Mouse (Mus musculus) layer of hippocampus, adult 9-10 months (tissue): ENCODE measurements around the gene Clcn1.

Experiments
- DNase-seq: peaks from one replicate; pipeline ENCODE4 v3.0.0; 2022; ENCODE audit warnings: low spot score

The Clcn1 gene

DNA sequence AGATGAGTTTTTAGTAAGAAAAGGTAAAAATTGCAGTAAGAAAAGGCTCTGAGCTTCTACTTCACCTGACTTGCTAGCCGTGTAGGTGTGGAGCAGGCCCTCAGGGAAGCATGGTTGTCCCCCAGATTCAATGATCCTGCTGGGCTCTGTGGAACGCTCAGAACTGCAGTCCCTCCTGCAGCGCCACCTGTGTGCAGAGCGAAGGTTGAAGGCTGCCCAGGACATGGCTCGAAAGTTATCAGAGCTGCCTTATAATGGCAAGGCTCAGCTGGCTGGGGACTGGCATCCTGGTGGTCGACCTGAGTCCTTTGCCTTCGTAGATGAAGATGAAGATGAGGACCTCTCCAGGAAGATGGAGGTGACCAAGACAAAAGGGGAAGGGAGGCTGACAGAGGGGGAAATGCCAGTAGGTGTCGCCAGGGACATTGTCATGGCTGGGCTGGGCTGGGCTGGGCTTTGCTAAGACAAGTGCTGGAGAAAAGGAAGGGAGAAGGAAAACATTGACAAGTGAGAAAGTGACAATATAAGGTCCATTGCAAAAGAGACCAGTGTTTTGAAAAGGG, 23.4 kb downstream of the Clcn1 start:
- no peak for DNase-seq

DNA sequence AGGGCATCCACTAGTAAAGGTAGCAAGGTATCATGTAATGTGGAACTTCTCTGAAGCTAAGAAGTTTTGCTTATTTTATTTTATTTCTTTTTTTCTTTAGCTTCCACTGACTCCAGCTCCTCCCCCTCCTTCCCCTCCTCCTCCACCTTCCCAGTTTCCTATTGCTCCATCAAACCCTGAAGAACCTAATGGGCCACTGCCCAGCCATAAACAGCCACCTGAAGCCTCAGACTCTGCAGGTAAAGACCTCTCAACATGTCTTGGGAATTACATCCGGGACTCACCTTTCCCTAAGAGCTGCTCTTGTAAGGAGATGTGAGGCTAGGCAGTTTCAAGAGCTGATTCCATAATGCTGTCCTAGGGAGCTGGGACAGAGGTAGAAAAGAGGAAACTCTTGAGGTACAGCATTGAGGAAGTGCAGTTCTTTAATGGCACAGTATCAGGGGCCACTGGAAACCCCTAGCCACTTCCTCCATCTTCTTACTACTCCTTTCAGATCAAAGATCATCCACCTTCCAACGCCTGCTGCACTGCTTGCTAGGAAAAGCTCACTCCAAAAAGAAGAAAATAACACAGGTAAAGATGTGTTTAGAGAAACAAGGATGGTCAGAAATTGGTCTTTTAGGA, 24.1 kb downstream of the Clcn1 start:
- DNase-seq: no peak

- DNase-seq: no peak
Observed at GRCm38 (mm10) chr6:42318293-42318692, 31.8 kb downstream of the Clcn1 start.

- no peak for DNase-seq
Observed at GRCm38 (mm10) chr6:42323371-42324066, 37.0 kb downstream of the Clcn1 start.

GRCm38 (mm10) chr6:42324067-42324481, 37.6 kb downstream of the Clcn1 start:
- no peak for DNase-seq

GRCm38 (mm10) chr6:42324482-42325267, 38.2 kb downstream of the Clcn1 start, which contains the start of gene Fam131b:
TSS of gene Fam131b (minus strand) at chr6:42324643.
- no peak for DNase-seq

- peak; percentile 88 for DNase-seq
Observed at GRCm38 (mm10) chr6:42325268-42325609, 38.8 kb downstream of the Clcn1 start.

- no peak for DNase-seq
Observed at GRCm38 (mm10) chr6:42326509-42326908, 40.0 kb downstream of the Clcn1 start.

DNA sequence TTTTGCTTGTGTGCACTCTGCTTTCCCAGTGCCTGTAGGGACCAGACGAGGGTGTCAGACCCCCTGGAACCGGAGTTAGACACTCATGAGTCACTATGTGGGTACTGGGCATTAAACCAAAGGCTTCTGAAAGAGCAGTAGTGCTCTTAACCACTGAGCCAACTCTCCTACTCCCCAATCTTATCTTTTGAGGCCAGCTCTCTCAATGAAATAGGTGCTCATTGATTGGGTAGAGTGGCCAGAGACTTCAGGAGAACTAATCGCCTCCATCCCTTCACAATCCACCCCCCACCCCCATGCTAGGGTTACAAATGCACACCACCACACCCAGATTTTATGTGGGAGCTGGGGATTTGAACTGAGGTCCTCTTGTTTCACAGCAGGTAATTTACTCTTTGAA, 42.3 kb downstream of the Clcn1 start:
- DNase-seq: no peak

- no peak for DNase-seq
Observed at GRCm38 (mm10) chr6:42330216-42330615, 43.7 kb downstream of the Clcn1 start.

DNA sequence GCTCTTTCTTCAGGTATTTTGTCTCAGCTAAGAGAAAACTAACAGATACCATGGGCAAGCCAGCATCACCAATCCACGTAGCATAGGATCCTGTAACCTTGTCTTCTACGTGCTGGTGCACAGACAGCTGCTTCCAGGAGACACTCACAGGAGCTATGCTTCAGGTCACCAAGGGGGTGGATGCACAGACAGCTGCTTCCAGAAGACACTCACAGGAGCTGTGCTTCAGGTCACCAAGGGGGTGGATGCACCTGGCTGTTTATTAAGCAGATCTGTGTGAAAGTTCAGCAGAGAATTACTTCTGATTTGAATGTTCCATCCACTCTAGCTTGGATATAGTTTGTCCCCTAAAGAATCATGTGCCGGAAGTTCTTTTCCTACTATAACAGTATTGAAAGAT, 44.5 kb downstream of the Clcn1 start:
- no peak for DNase-seq

DNA sequence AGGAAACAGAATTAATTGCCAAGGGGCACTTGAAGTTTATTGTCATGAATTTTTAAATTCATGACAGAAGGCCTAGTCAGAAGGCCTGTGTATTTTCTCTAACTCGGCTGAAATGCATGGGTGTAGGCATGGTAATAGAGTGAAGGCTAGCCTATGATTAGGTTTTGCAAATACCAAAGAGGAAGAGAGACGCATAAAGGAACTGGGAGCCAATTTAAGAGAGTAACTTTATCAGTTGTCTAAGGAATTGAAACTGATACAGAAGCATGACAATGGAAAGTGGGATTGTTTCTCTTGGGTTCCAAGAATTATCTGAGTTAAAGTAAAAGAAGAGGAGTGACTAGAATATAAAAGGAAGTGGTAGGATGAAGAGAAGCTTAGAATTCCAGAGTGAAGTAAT, 52.7 kb downstream of the Clcn1 start:
- no peak for DNase-seq

GRCm38 (mm10) chr6:42339981-42340380, 53.5 kb downstream of the Clcn1 start:
- no peak for DNase-seq

- no peak for DNase-seq
Observed at GRCm38 (mm10) chr6:42342171-42342570, 55.7 kb downstream of the Clcn1 start.

DNA sequence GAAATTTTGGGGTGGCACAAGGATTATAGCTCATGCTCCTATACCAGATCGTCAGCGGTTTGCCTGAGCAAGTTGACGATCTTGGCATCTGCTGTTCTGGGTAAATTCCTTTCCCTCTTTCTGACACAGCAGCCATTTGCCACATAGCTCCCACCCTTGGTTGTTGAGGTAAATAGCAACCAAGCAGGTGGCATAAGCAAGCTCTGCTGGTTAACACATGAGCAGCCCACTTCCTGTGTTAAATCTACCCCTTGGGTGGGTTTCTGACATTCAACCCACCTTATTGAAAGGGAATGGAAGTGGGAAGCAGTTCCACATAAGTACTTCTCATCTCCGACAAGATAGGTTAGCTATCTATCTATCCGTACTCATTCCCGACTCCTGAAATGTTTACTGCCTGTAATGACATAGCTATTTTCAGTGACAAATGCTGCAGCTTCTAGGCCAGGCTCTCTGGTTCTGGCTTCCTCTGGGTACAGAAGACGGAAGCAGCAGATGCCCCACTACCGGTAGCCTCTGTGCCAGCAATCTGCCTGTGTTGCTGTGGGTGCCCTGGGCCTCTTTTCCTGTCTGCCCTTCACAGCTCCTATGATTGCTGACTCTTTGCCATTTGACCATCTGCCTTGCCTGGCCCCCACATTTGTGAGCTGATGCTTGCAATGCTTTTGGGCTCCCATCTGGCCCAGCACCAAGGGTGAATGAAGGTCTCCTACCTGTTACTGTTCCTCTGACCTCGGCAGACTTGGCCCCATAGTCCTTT, 57.1 kb downstream of the Clcn1 start:
- no peak for DNase-seq

- DNase-seq: no peak
Observed at GRCm38 (mm10) chr6:42344255-42344654, 57.8 kb downstream of the Clcn1 start.

GRCm38 (mm10) chr6:42348281-42349005, 62.0 kb downstream of the Clcn1 start:
- DNase-seq: no peak

- peak; percentile 61 for DNase-seq
Observed at GRCm38 (mm10) chr6:42349006-42349425, 62.5 kb downstream of the Clcn1 start.

DNA sequence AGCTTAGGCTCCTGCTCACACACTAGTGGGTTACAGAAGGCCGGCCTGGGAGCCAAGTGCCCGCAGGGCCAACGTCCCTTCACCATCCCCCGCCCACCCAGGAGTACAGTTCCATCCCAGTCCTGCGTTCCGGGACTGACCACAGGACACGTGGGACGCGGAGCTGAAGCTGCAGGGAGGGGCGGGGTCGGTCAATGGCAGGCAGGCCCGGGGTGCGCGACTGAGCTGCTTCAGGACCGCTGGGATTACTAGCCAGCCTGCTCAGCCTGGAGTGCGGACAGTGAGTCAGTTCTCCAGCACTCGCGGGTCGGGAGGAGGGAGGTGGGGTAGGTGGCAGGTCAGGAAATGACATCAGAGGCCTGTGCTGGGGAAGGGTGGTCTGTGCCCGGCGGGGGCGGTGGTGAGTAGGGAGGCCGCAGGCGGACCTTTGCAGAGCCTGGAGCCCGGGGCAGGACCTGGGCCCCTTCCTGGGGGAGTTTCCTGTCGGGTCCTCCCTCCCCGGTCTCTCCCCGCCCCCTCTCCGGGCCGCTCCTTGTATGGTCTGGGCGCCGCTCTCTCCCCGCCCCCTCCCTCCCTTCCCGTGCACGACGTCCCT, 63.0 kb downstream of the Clcn1 start, which contains the start of gene Zyx:
TSS of gene Zyx (plus strand) at position 205 of the 595 bp plus-strand sequence.
- DNase-seq: peak; percentile 64

GRCm38 (mm10) chr6:42350021-42350967, 63.8 kb downstream of the Clcn1 start:
- DNase-seq: no peak
